Mouse (Mus musculus): ENCODE results near the gene Epp13. TPM values are rescaled to one million over a fixed set of nuclear protein-coding genes. Genes with fewer than 3 reads are reported as not detected.

The Epp13 gene
- total and polyA plus RNA-seq, 3 experiments = not detected

- no peak for TF ChIP-seq TBP (conservative IDR thresholded peaks at IDR 0.05; ENCODE audit: low read depth, low read length)
- no peak for TF ChIP-seq ZNF384 (IDR thresholded peaks at IDR 0.05; ENCODE audit: low read depth, low read length)
- TF ChIP-seq MAFK (IDR thresholded peaks at IDR 0.05; ENCODE audit: insufficient replicate concordance, low read length) = no peak
- TF ChIP-seq SIN3A (IDR thresholded peaks at IDR 0.05; ENCODE audit: low read length) = no peak
- TF ChIP-seq UBTF (IDR thresholded peaks at IDR 0.05; ENCODE audit: low read depth, low read length) = no peak
- TF ChIP-seq USF1 (IDR thresholded peaks at IDR 0.05; ENCODE audit: low read depth, low read length) = no peak
- no peak within 1 kb of the TSS for H3K27ac ChIP-seq (ENCODE audit: insufficient read depth, low read depth)
- H3K27me3 ChIP-seq (replicated peaks) = peaks cover 22% of the 10 kb centered on the region
- no peak within 1 kb of the TSS for H3K4me2 ChIP-seq (ENCODE audit: insufficient read depth, low read depth, poor library complexity, severe bottlenecking)
- H3K36me3 ChIP-seq (replicated peaks in 1 of 2; ENCODE audit: control insufficient read depth in 1 of 2, insufficient read depth in 1 of 2, low read length in 1 of 2) = no peaks in the 10 kb centered on the region
- no peaks in the 10 kb centered on the region for H3K9me3 ChIP-seq (replicated peaks; ENCODE audit: low read length)
- in situ Hi-C loops (cut with MboI; ENCODE audit: low pct_ligation_motif_present, low pct_unique_long_range_greater_than_20kb, low sequenced_read_pairs) (no loop called here), dilution Hi-C loops (cut with MboI; ENCODE audit: extremely low pct_ligation_motif_present, extremely low pct_unique_long_range_greater_than_20kb, low sequenced_read_pairs) (no loop called here)
- DNase-seq (ENCODE audit: extremely low read depth) = no peak
- H3K9ac ChIP-seq (ENCODE audit: insufficient read depth, low read depth) = no peak within 1 kb of the TSS
- H3K79me2 ChIP-seq (replicated peaks; ENCODE audit: control insufficient read depth, extremely low read depth, insufficient read depth, poor library complexity, severe bottlenecking) = no peaks in the 10 kb centered on the region
- no peak within 1 kb of the TSS for H3K4me3 ChIP-seq (replicated peaks in 1 of 3; ENCODE audit: low read depth in 2 of 3, low read length in 2 of 3, poor library complexity in 1 of 3)
- no peaks in the 10 kb centered on the region for H3K4me1 ChIP-seq (ENCODE audit: control insufficient read depth in 1 of 2, insufficient read depth in 2 of 2)
Measured at GRCm38 (mm10) chr7:6331233-6331956, 78.9 kb downstream of the Epp13 start, which contains the start of gene Zfp583. Gene Zfp583, minus strand, starts transcription at chr7:6331285.

Other genes starting within 250 kb of the Epp13 start
- not detected in 2 replicates for gene Vmn1r65, start 241.7 kb upstream of the Epp13 start, total RNA-seq (2012; rRNA removed)
- not detected in 2 replicates for gene Vmn1r65, start 241.7 kb upstream of the Epp13 start, total RNA-seq (2014; rRNA removed)
- not detected in 2 replicates for gene Vmn1r65, start 241.7 kb upstream of the Epp13 start, polyA plus RNA-seq (2012; ENCODE audit: insufficient read length, low read depth)
- gene Nlrp4c, start 207.5 kb upstream of the Epp13 start, total RNA-seq (2012; rRNA removed) = 0.42 and 0.63 TPM in 2 replicates
- 0.08 and 0.16 TPM in 2 replicates for gene Nlrp4c, start 207.5 kb upstream of the Epp13 start, total RNA-seq (2014; rRNA removed)
- gene Nlrp4c, start 207.5 kb upstream of the Epp13 start, polyA plus RNA-seq (2012; ENCODE audit: insufficient read length, low read depth) = 0.20 and 0.26 TPM in 2 replicates
- gene Zfp787, start 96.7 kb upstream of the Epp13 start, total RNA-seq (2012; rRNA removed) = 24.8 and 28.3 TPM in 2 replicates
- gene Zfp787, start 96.7 kb upstream of the Epp13 start, total RNA-seq (2014; rRNA removed) = 17.5 and 22.1 TPM in 2 replicates
- gene Zfp787, start 96.7 kb upstream of the Epp13 start, polyA plus RNA-seq (2012; ENCODE audit: insufficient read length, low read depth) = 19.0 and 19.3 TPM in 2 replicates
- 18.1 and 18.2 TPM in 2 replicates for gene Zfp444, start 80.5 kb upstream of the Epp13 start, total RNA-seq (2012; rRNA removed)
- 13.4 and 16.0 TPM in 2 replicates for gene Zfp444, start 80.5 kb upstream of the Epp13 start, total RNA-seq (2014; rRNA removed)
- gene Zfp444, start 80.5 kb upstream of the Epp13 start, polyA plus RNA-seq (2012; ENCODE audit: insufficient read length, low read depth) = 22.0 and 23.3 TPM in 2 replicates
- gene Galp, start 55.6 kb upstream of the Epp13 start, total RNA-seq (2012; rRNA removed) = not detected in 2 replicates
- gene Galp, start 55.6 kb upstream of the Epp13 start, total RNA-seq (2014; rRNA removed) = not detected in 2 replicates
- gene Galp, start 55.6 kb upstream of the Epp13 start, polyA plus RNA-seq (2012; ENCODE audit: insufficient read length, low read depth) = not detected in 2 replicates
- not detected in 2 replicates for gene Zscan5b, start 30.4 kb upstream of the Epp13 start, total RNA-seq (2012; rRNA removed)
- gene Zscan5b, start 30.4 kb upstream of the Epp13 start, total RNA-seq (2014; rRNA removed) = not detected in 2 replicates
- gene Zscan5b, start 30.4 kb upstream of the Epp13 start, polyA plus RNA-seq (2012; ENCODE audit: insufficient read length, low read depth) = not detected in 2 replicates
- 0.50 and 0.51 TPM in 2 replicates for gene Zfp667, start 33.9 kb downstream of the Epp13 start, total RNA-seq (2012; rRNA removed)
- gene Zfp667, start 33.9 kb downstream of the Epp13 start, total RNA-seq (2014; rRNA removed) = 0.46 and 0.58 TPM in 2 replicates
- 0.56 and 0.87 TPM in 2 replicates for gene Zfp667, start 33.9 kb downstream of the Epp13 start, polyA plus RNA-seq (2012; ENCODE audit: insufficient read length, low read depth)
- gene Zfp583, start 78.6 kb downstream of the Epp13 start, total RNA-seq (2012; rRNA removed) = not detected in 2 replicates
- gene Zfp583, start 78.6 kb downstream of the Epp13 start, total RNA-seq (2014; rRNA removed) = not detected in 2 replicates
- gene Zfp583, start 78.6 kb downstream of the Epp13 start, polyA plus RNA-seq (2012; ENCODE audit: insufficient read length, low read depth) = not detected in 2 replicates
- not detected in 2 replicates for gene Gm3854, start 91.0 kb downstream of the Epp13 start, total RNA-seq (2012; rRNA removed)
- gene Gm3854, start 91.0 kb downstream of the Epp13 start, total RNA-seq (2014; rRNA removed) = not detected in 2 replicates
- gene Gm3854, start 91.0 kb downstream of the Epp13 start, polyA plus RNA-seq (2012; ENCODE audit: insufficient read length, low read depth) = not detected in 2 replicates
- gene Zfp78, start 110.6 kb downstream of the Epp13 start, total RNA-seq (2012; rRNA removed) = not detected in 2 replicates
- not detected in 2 replicates for gene Zfp78, start 110.6 kb downstream of the Epp13 start, total RNA-seq (2014; rRNA removed)
- gene Zfp78, start 110.6 kb downstream of the Epp13 start, polyA plus RNA-seq (2012; ENCODE audit: insufficient read length, low read depth) = not detected in 2 replicates
- 0.88 and 1.1 TPM in 2 replicates for gene Zfp28, start 130.6 kb downstream of the Epp13 start, total RNA-seq (2012; rRNA removed)
- 0.82 and 2.5 TPM in 2 replicates for gene Zfp28, start 130.6 kb downstream of the Epp13 start, total RNA-seq (2014; rRNA removed)
- 1.2 TPM in 2 replicates for gene Zfp28, start 130.6 kb downstream of the Epp13 start, polyA plus RNA-seq (2012; ENCODE audit: insufficient read length, low read depth)
- gene Smim17, start 146.0 kb downstream of the Epp13 start, total RNA-seq (2012; rRNA removed) = not detected in 2 replicates
- gene Smim17, start 146.0 kb downstream of the Epp13 start, total RNA-seq (2014; rRNA removed) = not detected in 2 replicates
- gene Smim17, start 146.0 kb downstream of the Epp13 start, polyA plus RNA-seq (2012; ENCODE audit: insufficient read length, low read depth) = not detected in 2 replicates
- gene Gm20715, start 157.6 kb downstream of the Epp13 start, total RNA-seq (2012; rRNA removed) = not detected in 2 replicates
- not detected in 2 replicates for gene Gm20715, start 157.6 kb downstream of the Epp13 start, total RNA-seq (2014; rRNA removed)
- gene Gm20715, start 157.6 kb downstream of the Epp13 start, polyA plus RNA-seq (2012; ENCODE audit: insufficient read length, low read depth) = not detected in 2 replicates
- not detected in 2 replicates for gene Olfr1344, start 186.0 kb downstream of the Epp13 start, total RNA-seq (2012; rRNA removed)
- gene Olfr1344, start 186.0 kb downstream of the Epp13 start, total RNA-seq (2014; rRNA removed) = not detected in 2 replicates
- gene Olfr1344, start 186.0 kb downstream of the Epp13 start, polyA plus RNA-seq (2012; ENCODE audit: insufficient read length, low read depth) = not detected in 2 replicates
- gene Olfr1336, start 203.5 kb downstream of the Epp13 start, total RNA-seq (2012; rRNA removed) = not detected in 2 replicates
- gene Olfr1336, start 203.5 kb downstream of the Epp13 start, total RNA-seq (2014; rRNA removed) = not detected in 2 replicates
- gene Olfr1336, start 203.5 kb downstream of the Epp13 start, polyA plus RNA-seq (2012; ENCODE audit: insufficient read length, low read depth) = not detected in 2 replicates
- not detected in 2 replicates for gene Olfr1346, start 214.4 kb downstream of the Epp13 start, total RNA-seq (2012; rRNA removed)
- gene Olfr1346, start 214.4 kb downstream of the Epp13 start, total RNA-seq (2014; rRNA removed) = not detected in 2 replicates
- gene Olfr1346, start 214.4 kb downstream of the Epp13 start, polyA plus RNA-seq (2012; ENCODE audit: insufficient read length, low read depth) = not detected in 2 replicates
- gene Olfr5, start 234.2 kb downstream of the Epp13 start, total RNA-seq (2012; rRNA removed) = not detected in 2 replicates
- gene Olfr5, start 234.2 kb downstream of the Epp13 start, total RNA-seq (2014; rRNA removed) = not detected in 2 replicates
- gene Olfr5, start 234.2 kb downstream of the Epp13 start, polyA plus RNA-seq (2012; ENCODE audit: insufficient read length, low read depth) = not detected in 2 replicates
- gene Olfr1347, start 247.0 kb downstream of the Epp13 start, total RNA-seq (2012; rRNA removed) = not detected in 2 replicates
- gene Olfr1347, start 247.0 kb downstream of the Epp13 start, total RNA-seq (2014; rRNA removed) = not detected in 2 replicates
- gene Olfr1347, start 247.0 kb downstream of the Epp13 start, polyA plus RNA-seq (2012; ENCODE audit: insufficient read length, low read depth) = not detected in 2 replicates

Measured in CH12.LX (cell line).